Mouse (Mus musculus) frontal cortex, postnatal 14 days (tissue): Measurements from ENCODE around the gene Evi5.

Experiments used
- DNase-seq, 2 experiments: peaks; one replicate each; pipeline ENCODE4 v3.0.0; 2022; ENCODE audit warnings: low spot score in 2 of 2

Gene Evi5

GRCm38 (mm10) chr5:107749229-107749916 lies 125.5 kb downstream of the Evi5 start:
- no peak for DNase-seq

GRCm38 (mm10) chr5:107739023-107739422 lies 135.9 kb downstream of the Evi5 start:
- DNase-seq: no peak

- DNase-seq: no peak
These were observed 136.6 kb downstream of the Evi5 start for GRCm38 (mm10) chr5:107738296-107738695.

GRCm38 (mm10) chr5:107736171-107736570 lies 138.7 kb downstream of the Evi5 start:
- no peak for DNase-seq

- no peak for DNase-seq
These were observed 143.1 kb downstream of the Evi5 start for GRCm38 (mm10) chr5:107731844-107732243.

GRCm38 (mm10) chr5:107731408-107731807 lies 143.5 kb downstream of the Evi5 start:
- DNase-seq: no peak

GRCm38 (mm10) chr5:107727007-107727402 lies 147.9 kb downstream of the Evi5 start:
- DNase-seq: no peak

GRCm38 (mm10) chr5:107726281-107727006 lies 148.5 kb downstream of the Evi5 start:
- no peak for DNase-seq

- DNase-seq: no peak
These were observed 149.3 kb downstream of the Evi5 start, which contains the start of gene Gfi1 for GRCm38 (mm10) chr5:107725435-107726261. TSS of gene Gfi1 (minus strand) at chr5:107726036.

GRCm38 (mm10) chr5:107724661-107725434 lies 150.1 kb downstream of the Evi5 start:
- DNase-seq: no peak

GRCm38 (mm10) chr5:107723541-107724511 lies 151.1 kb downstream of the Evi5 start:
- DNase-seq: no peak

GRCm38 (mm10) chr5:107722661-107723532 lies 152.0 kb downstream of the Evi5 start:
- no peak for DNase-seq

- no peak for DNase-seq
These were observed 153.3 kb downstream of the Evi5 start for GRCm38 (mm10) chr5:107721638-107722011.

GRCm38 (mm10) chr5:107720991-107721637 lies 153.8 kb downstream of the Evi5 start:
- DNase-seq: no peak

- no peak for DNase-seq
These were observed 154.4 kb downstream of the Evi5 start for GRCm38 (mm10) chr5:107720511-107720910.

GRCm38 (mm10) chr5:107719786-107720185 lies 155.1 kb downstream of the Evi5 start:
- DNase-seq: no peak

- DNase-seq: no peak
These were observed 155.7 kb downstream of the Evi5 start for GRCm38 (mm10) chr5:107719209-107719608.

GRCm38 (mm10) chr5:107717871-107718361 lies 157.0 kb downstream of the Evi5 start:
- DNase-seq: no peak

GRCm38 (mm10) chr5:107711689-107712088 lies 163.2 kb downstream of the Evi5 start:
- DNase-seq: no peak
